Mouse (Mus musculus) liver, embryonic 11.5 days (tissue): ENCODE measurements around the gene Trim34b. TPM values are rescaled to one million over a fixed set of nuclear protein-coding genes. Genes with fewer than 3 reads are reported as not detected.
"Not testable (repeated sequence)": the region's sequence is repeated elsewhere in the genome, so short reads cannot be mapped to it uniquely, and the experiment has no call there.

Experiments used
- ATAC-seq: fragments of 200-750 bp; cut with Nextera tagmentation; replicated peaks from 2 replicates; pipeline ENCODE4 v1.8.0; 2017; ENCODE audit warnings: moderate number of reproducible peaks, mild to moderate bottlenecking, moderate TSS enrichment, moderate library complexity; ENCODE audit not compliant: low FRiP score
- DNase-seq: peaks from one replicate; pipeline ENCODE4 v3.0.0-alpha.2; 2017; ENCODE audit warnings: low spot score
- H3K27ac ChIP-seq: fragments of 300-500 bp; sonication (generic); 2 replicates; pipeline ENCODE4 v1.5.1; 2014; ENCODE audit warnings: mild to moderate bottlenecking, low read depth, low read length, control low read depth
- H3K27me3 ChIP-seq: fragments of 300-500 bp; sonication (generic); replicated peaks from 2 replicates; pipeline ENCODE4 v1.6.1; 2014; ENCODE audit warnings: low read length, mixed read lengths; ENCODE audit not compliant: control insufficient read depth, insufficient read depth
- H3K36me3 ChIP-seq: fragments of 300-500 bp; sonication (generic); 2 replicates; pipeline ENCODE4 v1.6.1; 2014; ENCODE audit warnings: mild to moderate bottlenecking, low read length, moderate library complexity, mixed read lengths; ENCODE audit not compliant: control insufficient read depth, insufficient read depth
- H3K4me1 ChIP-seq: fragments of 300-500 bp; sonication (generic); replicated peaks from 2 replicates; pipeline ENCODE4 v1.6.1; 2014; ENCODE audit warnings: low read length, mixed read lengths; ENCODE audit not compliant: control insufficient read depth, insufficient read depth
- H3K4me2 ChIP-seq: fragments of 300-500 bp; sonication (generic); 2 replicates; pipeline ENCODE4 v1.6.1; 2014; ENCODE audit warnings: mild to moderate bottlenecking, control low read depth, moderate library complexity
- H3K4me3 ChIP-seq: fragments of 300-500 bp; sonication (generic); 2 replicates; pipeline ENCODE4 v1.5.1; 2014; ENCODE audit warnings: low read depth, low read length, control low read depth
- H3K9ac ChIP-seq: fragments of 300-500 bp; sonication (generic); 2 replicates; pipeline ENCODE4 v1.6.1; 2014; ENCODE audit warnings: low read depth, low read length, control low read depth
- H3K9me3 ChIP-seq: fragments of 300-500 bp; sonication (generic); 2 replicates; pipeline ENCODE4 v1.6.1; 2016; ENCODE audit warnings: low read length, inconsistent platforms, mixed read lengths; ENCODE audit not compliant: control insufficient read depth
- WGBS: fragments of 180-500 bp; shearing (Covaris S2); extraction: QIAGEN DNeasy Blood & Tissue Kit; methylation state at CpG from one replicate; pipeline ENCODE4 v1.1.7; 2014; 5-methylcytosine and 5-hydroxymethylcytosine counted together
- polyA plus RNA-seq: library from polyadenylated mRNA; unstranded; fragments of >200 nt; fragmentation: Nextera tagmentation; extraction: Ambion mirVana; gene quantifications from 2 replicates; pipeline ENCODE4 v1.2.1, GENCODE M21; 2014

Trim34b gene
- 0.15 TPM in 1 of 2 replicates, not detected in the other for polyA plus RNA-seq

GRCm38 (mm10) chr7:104329171-104329570 lies at the start of gene Trim34b:
TSS of gene Trim34b (plus strand) at chr7:104329471.
- not testable (repeated sequence) for DNase-seq, H3K9me3 ChIP-seq, H3K36me3 ChIP-seq, H3K27me3 ChIP-seq, ATAC-seq, H3K27ac ChIP-seq, H3K4me2 ChIP-seq, H3K9ac ChIP-seq, H3K4me3 ChIP-seq, H3K4me1 ChIP-seq
- WGBS, result 85% methylated on average over 2 of the region's 2 CpGs

- not testable (repeated sequence) for DNase-seq, H3K36me3 ChIP-seq, H3K4me1 ChIP-seq, H3K9me3 ChIP-seq, H3K9ac ChIP-seq, H3K27me3 ChIP-seq, H3K27ac ChIP-seq
- WGBS, result 27% methylated on average over 14 of the region's 14 CpGs
- H3K4me3 ChIP-seq, result peak within 1 kb of the TSS; percentile 34
- ATAC-seq, result peak; percentile 98
- peak within 1 kb of the TSS; percentile 33 for H3K4me2 ChIP-seq
Observed at GRCm38 (mm10) chr7:104287576-104288443, 41.5 kb upstream of the Trim34b start, which contains the start of gene Trim5. TSS of gene Trim5 (minus strand) at chr7:104288094.

GRCm38 (mm10) chr7:104290641-104291040 lies 38.6 kb upstream of the Trim34b start:
- H3K36me3 ChIP-seq, result no peaks in the 10 kb centered on the region
- no peak overlapping the region for H3K4me3 ChIP-seq
- DNase-seq (no peak), ATAC-seq (no peak)
- no peaks in the 10 kb centered on the region for H3K9me3 ChIP-seq
- H3K27me3 ChIP-seq, result no peaks in the 10 kb centered on the region
- H3K4me1 ChIP-seq, result no peaks in the 10 kb centered on the region
- H3K4me2 ChIP-seq, result no peak overlapping the region
- no peak overlapping the region for H3K9ac ChIP-seq
- no peak overlapping the region for H3K27ac ChIP-seq
- WGBS, result 83% methylated on average over 1 of the region's 1 CpGs

GRCm38 (mm10) chr7:104291638-104292400 lies 37.5 kb upstream of the Trim34b start:
- ATAC-seq (no peak), DNase-seq (no peak)
- Histone ChIP-seq H3K4me3 (no peak overlapping the region), H3K27me3 (no peaks in the 10 kb centered on the region), H3K36me3 (no peaks in the 10 kb centered on the region), H3K4me1 (no peaks in the 10 kb centered on the region), H3K27ac (no peak overlapping the region), H3K4me2 (no peak overlapping the region), H3K9ac (no peak overlapping the region), H3K9me3 (no peaks in the 10 kb centered on the region)
- WGBS, result 74% methylated on average over 5 of the region's 5 CpGs

GRCm38 (mm10) chr7:104314796-104315353 lies 14.4 kb upstream of the Trim34b start:
- no peaks in the 10 kb centered on the region for H3K27me3 ChIP-seq
- H3K4me2 ChIP-seq, result peak overlapping the region; percentile 61
- no peaks in the 10 kb centered on the region for H3K9me3 ChIP-seq
- peak overlapping the region; percentile 51 for H3K4me3 ChIP-seq
- peak overlapping the region; percentile 48 for H3K9ac ChIP-seq
- peak; percentile 47 for DNase-seq
- ATAC-seq, result peak; percentile 72
- H3K4me1 ChIP-seq, result no peaks in the 10 kb centered on the region
- H3K27ac ChIP-seq, result no peak overlapping the region
- 8% methylated on average over 15 of the region's 15 CpGs for WGBS
- no peaks in the 10 kb centered on the region for H3K36me3 ChIP-seq

GRCm38 (mm10) chr7:104315369-104316080 lies 13.7 kb upstream of the Trim34b start, which contains the start of gene Trim12a:
TSS of gene Trim12a (minus strand) at chr7:104315466.
- not testable (repeated sequence) for H3K9me3 ChIP-seq, H3K27me3 ChIP-seq, H3K4me1 ChIP-seq, H3K27ac ChIP-seq, DNase-seq, H3K36me3 ChIP-seq
- H3K4me3 ChIP-seq, result peak within 1 kb of the TSS; percentile 51
- 14% methylated on average over 4 of the region's 4 CpGs for WGBS
- H3K9ac ChIP-seq, result peak within 1 kb of the TSS; percentile 48
- peak; percentile 98 for ATAC-seq
- H3K4me2 ChIP-seq, result peak within 1 kb of the TSS; percentile 61

GRCm38 (mm10) chr7:104322028-104322427 lies 7.2 kb upstream of the Trim34b start:
- WGBS, result 74% methylated on average over 9 of the region's 9 CpGs
- Histone ChIP-seq H3K9me3 (no peaks in the 10 kb centered on the region), H3K4me3 (no peak overlapping the region), H3K9ac (no peak overlapping the region), H3K36me3 (no peaks in the 10 kb centered on the region), H3K27me3 (no peaks in the 10 kb centered on the region), H3K4me2 (no peak overlapping the region), H3K4me1 (no peaks in the 10 kb centered on the region), H3K27ac (no peak overlapping the region)
- DNase-seq, result no peak
- no peak for ATAC-seq

- WGBS, result 69% methylated on average over 3 of the region's 3 CpGs
- H3K27me3 ChIP-seq, H3K4me2 ChIP-seq, H3K4me1 ChIP-seq, H3K9me3 ChIP-seq, H3K4me3 ChIP-seq, H3K36me3 ChIP-seq, ATAC-seq, H3K27ac ChIP-seq, H3K9ac ChIP-seq, DNase-seq: not testable (repeated sequence)
Observed at GRCm38 (mm10) chr7:104335547-104335946, 6.3 kb downstream of the Trim34b start.
